Mouse (Mus musculus) CH12.LX (cell line): ENCODE results near the gene Fbxw8. TPM values are rescaled to one million over a fixed set of nuclear protein-coding genes. Genes with fewer than 3 reads are reported as not detected.

Experiments used
- DNase-seq: peaks from one replicate; pipeline ENCODE4 v3.0.0-alpha.2; 2013; ENCODE audit errors: extremely low read depth
- H3K27ac ChIP-seq: 2 replicates; pipeline ENCODE4 v1.5.1; 2012; ENCODE audit warnings: low read depth, mild to moderate bottlenecking, control low read depth, moderate library complexity; ENCODE audit not compliant: insufficient read depth
- H3K27me3 ChIP-seq: replicated peaks from 2 replicates; pipeline ENCODE3; 2012; ENCODE audit warnings: inconsistent platforms
- H3K36me3 ChIP-seq, 2 experiments: replicated peaks in 1 of 2; 2 replicates each; pipeline versions ENCODE3 to v1.6.1; 2012; ENCODE audit warnings: inconsistent platforms in 1 of 2, low read length in 1 of 2, mild to moderate bottlenecking in 1 of 2, mixed read lengths in 1 of 2, moderate library complexity in 1 of 2; ENCODE audit not compliant: control insufficient read depth in 1 of 2, insufficient read depth in 1 of 2
- H3K4me1 ChIP-seq, 2 experiments: 2 replicates each; pipeline ENCODE4 v1.6.1; 2012; ENCODE audit warnings: inconsistent platforms in 1 of 2, moderate library complexity in 1 of 2; ENCODE audit not compliant: insufficient read depth in 2 of 2, control insufficient read depth in 1 of 2
- H3K4me2 ChIP-seq: 2 replicates; pipeline ENCODE4 v1.6.1; 2012; ENCODE audit warnings: low read depth, mild to moderate bottlenecking, control low read depth; ENCODE audit not compliant: poor library complexity, insufficient read depth, severe bottlenecking
- H3K4me3 ChIP-seq, 3 experiments: fragments of 150-350 bp in 1 of 3; sonication (generic) in 1 of 3; replicated peaks in 1 of 3; 2 replicates each; pipeline versions ENCODE3 to v1.5.1; 2011 to 2012; ENCODE audit warnings: low read depth in 2 of 3, low read length in 2 of 3, mild to moderate bottlenecking in 2 of 3, moderate library complexity in 2 of 3, control low read depth in 1 of 3, improper control_type of control experiment in 1 of 3, inconsistent platforms in 1 of 3, mixed read lengths in 1 of 3; ENCODE audit not compliant: poor library complexity in 1 of 3
- H3K79me2 ChIP-seq: replicated peaks from 2 replicates; pipeline ENCODE4 v1.6.1; 2012; ENCODE audit warnings: mild to moderate bottlenecking, moderate library complexity; ENCODE audit not compliant: control insufficient read depth, poor library complexity, insufficient read depth, severe bottlenecking; ENCODE audit errors: extremely low read depth
- H3K9ac ChIP-seq: 2 replicates; pipeline ENCODE4 v1.6.1; 2012; ENCODE audit warnings: low read depth, mild to moderate bottlenecking, control low read depth, moderate library complexity; ENCODE audit not compliant: insufficient read depth
- H3K9me3 ChIP-seq: replicated peaks from 2 replicates; pipeline ENCODE3; 2012; ENCODE audit warnings: low read length, inconsistent platforms, mixed read lengths
- CHD1 ChIP-seq: IDR thresholded peaks from 2 replicates; pipeline ENCODE4 v1.6.1; 2012; ENCODE audit warnings: low read depth, low read length, improper control_type of control experiment, inconsistent platforms
- ETS1 ChIP-seq: conservative IDR thresholded peaks from 2 replicates; pipeline ENCODE4 v1.6.1; 2012; ENCODE audit warnings: low read depth, mild to moderate bottlenecking, inconsistent platforms, low read length, improper control_type of control experiment, moderate library complexity
- GABPA ChIP-seq: IDR thresholded peaks from 2 replicates; pipeline ENCODE4 v1.6.1; 2012; ENCODE audit warnings: low read depth, low read length, improper control_type of control experiment, inconsistent platforms; ENCODE audit not compliant: insufficient replicate concordance
- HCFC1 ChIP-seq: IDR thresholded peaks from 2 replicates; pipeline ENCODE4 v1.6.1; 2012; ENCODE audit warnings: low read depth, mild to moderate bottlenecking, inconsistent platforms, low read length, improper control_type of control experiment
- JUN ChIP-seq: IDR thresholded peaks from 2 replicates; pipeline ENCODE4 v1.6.1; 2011; ENCODE audit warnings: low read depth, mild to moderate bottlenecking, low read length, improper control_type of control experiment, moderate library complexity; ENCODE audit not compliant: insufficient read depth
- JUND ChIP-seq: conservative IDR thresholded peaks from 2 replicates; pipeline ENCODE4 v1.6.1; 2011; ENCODE audit warnings: low read depth, low read length, improper control_type of control experiment
- KAT2A ChIP-seq: IDR thresholded peaks from 2 replicates; pipeline ENCODE4 v1.6.1; 2012; ENCODE audit warnings: low read length, improper control_type of control experiment, inconsistent platforms; ENCODE audit not compliant: insufficient replicate concordance
- MAFK ChIP-seq: IDR thresholded peaks from 2 replicates; pipeline ENCODE4 v1.6.1; 2011; ENCODE audit warnings: low read length, improper control_type of control experiment; ENCODE audit not compliant: insufficient replicate concordance
- MAX ChIP-seq: IDR thresholded peaks from 2 replicates; pipeline ENCODE4 v1.6.1; 2011; ENCODE audit warnings: low read length, improper control_type of control experiment
- MEF2A ChIP-seq: IDR thresholded peaks from 2 replicates; pipeline ENCODE4 v1.6.1; 2014; ENCODE audit warnings: low read depth, mild to moderate bottlenecking, inconsistent platforms, low read length, improper control_type of control experiment, borderline replicate concordance
- MXI1 ChIP-seq: IDR thresholded peaks from 2 replicates; pipeline ENCODE4 v1.6.1; 2011; ENCODE audit warnings: mild to moderate bottlenecking, low read depth, low read length, improper control_type of control experiment
- NELFE ChIP-seq: IDR thresholded peaks from 2 replicates; pipeline ENCODE4 v1.6.1; 2011; ENCODE audit warnings: low read depth, low read length, improper control_type of control experiment
- NRF1 ChIP-seq: IDR thresholded peaks from 2 replicates; pipeline ENCODE4 v1.6.1; 2014; ENCODE audit warnings: low read depth, mild to moderate bottlenecking, inconsistent platforms, low read length, improper control_type of control experiment, moderate library complexity
- PAX5 ChIP-seq: IDR thresholded peaks from 2 replicates; pipeline ENCODE4 v1.6.1; 2012; ENCODE audit warnings: low read length, inconsistent platforms, mixed read lengths
- TBP ChIP-seq: conservative IDR thresholded peaks from 2 replicates; pipeline ENCODE4 v1.6.1; 2011; ENCODE audit warnings: low read depth, low read length, improper control_type of control experiment
- USF1 ChIP-seq: IDR thresholded peaks from 2 replicates; pipeline ENCODE4 v1.6.1; 2014; ENCODE audit warnings: low read depth, mild to moderate bottlenecking, inconsistent platforms, low read length, improper control_type of control experiment
- ZC3H11A ChIP-seq: IDR thresholded peaks from 2 replicates; pipeline ENCODE4 v1.6.1; 2012; ENCODE audit warnings: low read depth, mild to moderate bottlenecking, inconsistent platforms, low read length, improper control_type of control experiment
- ZKSCAN1 ChIP-seq: IDR thresholded peaks from 2 replicates; pipeline ENCODE4 v1.6.1; 2012; ENCODE audit warnings: low read depth, inconsistent platforms, low read length, improper control_type of control experiment, borderline replicate concordance
- ZMIZ1 ChIP-seq: IDR thresholded peaks from 2 replicates; pipeline ENCODE4 v1.6.1; 2012; ENCODE audit warnings: low read depth, mild to moderate bottlenecking, inconsistent platforms, low read length, improper control_type of control experiment
- dilution Hi-C: fragments of 300-500 bp; cut with MboI; formaldehyde crosslinking; loops from 2 replicates; pipeline ENCODE4 v1.14.3; 2020; ENCODE audit warnings: low sequenced_read_pairs; ENCODE audit not compliant: extremely low pct_unique_long_range_greater_than_20kb, extremely low pct_ligation_motif_present
- in situ Hi-C: fragments of 300-500 bp; cut with MboI; formaldehyde crosslinking; loops from 3 replicates; pipeline ENCODE4 v1.14.3; 2019; ENCODE audit warnings: low sequenced_read_pairs, low pct_ligation_motif_present, low pct_unique_long_range_greater_than_20kb, mixed read lengths
- polyA plus RNA-seq: library from polyadenylated mRNA; unstranded; fragments of >175 nt; gene quantifications from 2 replicates; pipeline ENCODE4 v1.2.1, GENCODE M21; 2012; ENCODE audit warnings: low read depth; ENCODE audit not compliant: insufficient read length
- total RNA-seq, 2 experiments: library from RNA; depleted of rRNA; stranded (reverse); fragments of 300-350 nt in 1 of 2; fragments of >200 nt in 1 of 2; gene quantifications; 2 replicates each; pipeline ENCODE4 v1.2.3; 2012 to 2014

Fbxw8 gene
- total and polyA plus RNA-seq, 3 experiments: 41.7 to 50.9 (median 47.3) TPM

- no peak overlapping the region for H3K4me3 ChIP-seq
- no peaks in the 10 kb centered on the region for H3K9me3 ChIP-seq
- in situ Hi-C loops: no loop called here
- H3K79me2 ChIP-seq: no peaks in the 10 kb centered on the region
- TF ChIP-seq GABPA (no peak), ZKSCAN1 (no peak), ETS1 (no peak)
- peaks cover 0 to 6% of the 10 kb centered on the region in 2 experiments for H3K36me3 ChIP-seq
- H3K27ac ChIP-seq: no peak overlapping the region
- no peak for DNase-seq
- no peak overlapping the region for H3K9ac ChIP-seq
- H3K27me3 ChIP-seq: peaks cover 41% of the 10 kb centered on the region
- H3K4me1 ChIP-seq: no peaks in the 10 kb centered on the region
- H3K4me2 ChIP-seq: no peak overlapping the region
- dilution Hi-C loops: no loop called here
Measured at GRCm38 (mm10) chr5:118188356-118188755, 33.1 kb upstream of the Fbxw8 start.

GRCm38 (mm10) chr5:118186903-118187633, 31.8 kb upstream of the Fbxw8 start:
- Histone ChIP-seq H3K4me3 (no peak overlapping the region), H3K4me2 (no peak overlapping the region), H3K79me2 (no peaks in the 10 kb centered on the region), H3K4me1 (no peaks in the 10 kb centered on the region), H3K36me3 (no peaks in the 10 kb centered on the region), H3K27ac (no peak overlapping the region), H3K9ac (no peak overlapping the region), H3K9me3 (no peaks in the 10 kb centered on the region), H3K27me3 (peaks cover 41% of the 10 kb centered on the region)
- in situ Hi-C loops: no loop called here
- TF ChIP-seq USF1 (no peak), NRF1 (no peak), ZC3H11A (no peak), KAT2A (no peak), JUND (no peak), PAX5 (no peak), CHD1 (no peak), JUN (no peak), MAX (no peak), GABPA (no peak), NELFE (no peak), HCFC1 (no peak), MEF2A (no peak), ZMIZ1 (no peak), MAFK (no peak), ETS1 (no peak), TBP (no peak), MXI1 (no peak)
- dilution Hi-C loops: no loop called here
- DNase-seq: no peak
